Mouse (Mus musculus) cerebellum, adult 2 months (tissue): ENCODE results near the gene Cdk19. TPM values are rescaled to one million over a fixed set of nuclear protein-coding genes. Genes with fewer than 3 reads are reported as not detected.

Experiments
- DNase-seq, 2 experiments: peaks; one replicate each; pipeline ENCODE4 v3.0.0; 2021
- H3K27ac ChIP-seq: fragments of 200-500 bp; 2 replicates; pipeline ENCODE4 v1.5.1; 2012; ENCODE audit warnings: low read length, control low read depth, inconsistent platforms; ENCODE audit not compliant: insufficient read depth
- H3K27me3 ChIP-seq: fragments of 200-500 bp; 2 replicates; pipeline ENCODE4 v1.6.1; 2012; ENCODE audit warnings: inconsistent platforms, mild to moderate bottlenecking, low read length, moderate library complexity; ENCODE audit not compliant: control insufficient read depth, insufficient read depth
- H3K4me1 ChIP-seq: fragments of 200-500 bp; 2 replicates; pipeline ENCODE4 v1.6.1; 2011; ENCODE audit warnings: low read length; ENCODE audit not compliant: control insufficient read depth, insufficient read depth
- H3K4me3 ChIP-seq: fragments of 200-500 bp; replicated peaks from 2 replicates; pipeline ENCODE3; 2011; ENCODE audit warnings: mild to moderate bottlenecking, low read depth, low read length, control low read depth; ENCODE audit not compliant: insufficient read depth
- CTCF ChIP-seq: fragments of 200-500 bp; IDR thresholded peaks from 2 replicates; pipeline ENCODE4 v1.5.1; 2011; ENCODE audit warnings: low read depth, mild to moderate bottlenecking, control low read depth, low read length, moderate library complexity, borderline replicate concordance; ENCODE audit not compliant: insufficient read depth
- POLR2A ChIP-seq: fragments of 200-500 bp; IDR thresholded peaks from 2 replicates; pipeline ENCODE4 v1.6.1; 2011; ENCODE audit warnings: low read length, control low read depth, borderline replicate concordance; ENCODE audit not compliant: insufficient read depth
- WGBS: fragments of 180-500 bp; shearing (Covaris S2); methylation state at CpG from one replicate; pipeline ENCODE4 v1.1.7; 2018; 5-methylcytosine and 5-hydroxymethylcytosine counted together
- polyA plus RNA-seq: library from polyadenylated mRNA; depleted of rRNA; stranded (reverse); fragments of >200 nt; gene quantifications from 2 replicates; pipeline ENCODE4 v1.2.3, GENCODE M21; 2012

The Cdk19 gene
- polyA plus RNA-seq, 1 experiment, result 44.7 TPM

DNA sequence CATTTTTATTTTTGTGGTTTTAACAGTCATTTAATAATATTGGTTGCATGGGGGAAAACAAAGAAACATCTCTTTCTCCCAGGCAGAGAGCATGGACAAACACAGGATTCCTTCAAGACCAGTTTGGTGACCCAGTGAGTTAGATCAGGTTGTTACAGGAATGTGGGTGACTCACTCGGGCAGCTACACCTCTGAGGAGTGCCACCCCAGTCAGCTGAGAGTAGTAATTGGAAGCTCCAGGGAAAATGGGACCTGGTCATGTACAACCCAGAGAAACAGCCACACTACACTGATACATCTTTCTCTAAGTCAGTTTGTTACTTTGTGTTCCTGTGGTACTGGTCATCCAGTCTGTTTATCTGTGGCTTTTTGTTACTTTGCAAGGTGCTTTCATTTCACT, 40.3 kb downstream of the Cdk19 start:
- H3K27me3 ChIP-seq, result no peaks in the 10 kb centered on the region
- H3K4me3 ChIP-seq, result no peak overlapping the region
- peaks cover 4% of the 10 kb centered on the region; the same call in 1 of the 2 replicates for H3K4me1 ChIP-seq
- 61% methylated on average over 1 of the region's 1 CpGs for WGBS
- DNase-seq, result no peak
- no peak for TF ChIP-seq POLR2A
- no peak for TF ChIP-seq CTCF
- no peak overlapping the region for H3K27ac ChIP-seq

DNA sequence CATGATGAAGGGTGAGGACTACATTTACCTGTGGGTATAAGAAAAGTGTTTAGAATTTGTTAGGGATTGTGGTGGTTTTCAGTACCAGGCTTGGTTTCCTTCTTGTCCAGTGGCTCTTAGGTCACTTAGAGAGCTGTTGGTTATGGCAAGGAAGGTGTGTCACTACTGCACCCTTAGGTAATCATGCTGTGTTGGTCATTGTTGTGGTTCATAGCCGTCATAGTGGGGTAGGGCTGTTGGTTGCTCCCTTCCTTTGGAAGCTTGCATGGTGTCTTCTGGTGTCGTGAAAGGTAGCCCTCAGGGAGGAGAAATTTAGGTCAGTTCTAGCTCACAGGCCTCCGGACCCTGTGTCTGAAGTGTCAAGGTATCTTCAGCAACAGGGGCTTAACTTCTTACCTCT, 46.0 kb downstream of the Cdk19 start:
- TF ChIP-seq CTCF (no peak), POLR2A (no peak)
- no peak for DNase-seq
- Histone ChIP-seq H3K27me3 (no peaks in the 10 kb centered on the region), H3K27ac (no peak overlapping the region), H3K4me1 (no peaks in the 10 kb centered on the region), H3K4me3 (no peak overlapping the region)
- 89% methylated on average over 3 of the region's 3 CpGs for WGBS

DNA sequence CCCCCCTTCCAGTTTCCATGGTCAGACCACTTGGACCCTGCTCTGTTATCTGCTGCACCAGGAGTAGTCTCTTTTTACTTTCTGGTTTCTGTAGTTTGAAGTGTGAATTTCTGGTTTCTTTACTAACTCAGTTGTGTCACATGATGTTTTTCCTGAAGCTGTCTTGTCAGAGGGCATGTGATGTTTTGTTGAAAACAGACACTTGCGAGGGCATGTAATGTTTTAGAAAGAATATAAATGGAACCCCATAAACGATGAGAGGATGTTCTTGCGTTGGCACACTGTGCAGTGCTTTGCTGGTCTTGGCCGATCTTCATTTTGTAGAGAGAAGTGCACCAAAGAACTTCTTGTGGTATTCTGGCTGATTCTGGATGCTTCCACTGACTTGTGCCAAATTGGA, 46.8 kb downstream of the Cdk19 start:
- DNase-seq, result no peak
- WGBS, result 80% methylated on average over 4 of the region's 4 CpGs
- Histone ChIP-seq H3K4me3 (no peak overlapping the region), H3K27me3 (no peaks in the 10 kb centered on the region), H3K27ac (no peak overlapping the region), H3K4me1 (no peaks in the 10 kb centered on the region)
- TF ChIP-seq CTCF (no peak), POLR2A (no peak)

DNA sequence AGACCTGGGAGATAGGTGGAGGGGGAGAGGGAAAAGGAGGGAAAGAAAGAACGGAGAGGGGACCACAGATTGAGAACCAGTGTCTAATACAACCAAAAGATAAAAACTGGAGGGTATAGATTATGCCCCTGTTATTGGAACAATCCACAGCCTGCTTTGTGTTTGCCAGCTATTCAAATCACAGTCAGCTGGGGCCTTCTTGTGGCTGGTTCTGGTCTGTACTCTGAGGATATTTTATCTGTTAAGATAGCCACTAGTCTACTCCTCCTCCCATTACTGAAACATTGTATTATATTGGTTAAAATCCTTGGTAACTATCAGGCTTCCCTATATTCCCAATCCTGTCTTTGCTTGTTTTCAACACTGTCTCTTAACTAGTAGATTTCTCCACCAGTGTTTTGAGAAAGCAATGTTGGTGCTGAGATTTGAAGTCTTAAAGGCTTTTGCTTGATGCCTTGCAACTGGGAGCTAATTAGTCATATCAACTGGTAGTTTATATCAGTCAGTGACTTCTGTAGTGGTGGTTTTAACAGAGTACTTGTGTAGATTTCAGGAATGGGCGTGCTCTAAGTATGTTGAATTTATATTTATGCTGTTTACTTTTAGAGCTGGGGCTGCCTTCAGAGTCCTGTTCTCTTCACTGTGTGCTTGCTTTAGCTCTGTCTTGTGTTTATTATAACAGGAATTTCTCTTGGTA, 54.2 kb downstream of the Cdk19 start:
- no peaks in the 10 kb centered on the region for H3K27me3 ChIP-seq
- 87% methylated on average over 2 of the region's 2 CpGs for WGBS
- no peak overlapping the region for H3K27ac ChIP-seq
- H3K4me1 ChIP-seq, result no peaks in the 10 kb centered on the region
- TF ChIP-seq CTCF (peak; percentile 20; the same call in 1 of the 2 replicates), POLR2A (no peak)
- H3K4me3 ChIP-seq, result no peak overlapping the region
- no peak for DNase-seq

DNA sequence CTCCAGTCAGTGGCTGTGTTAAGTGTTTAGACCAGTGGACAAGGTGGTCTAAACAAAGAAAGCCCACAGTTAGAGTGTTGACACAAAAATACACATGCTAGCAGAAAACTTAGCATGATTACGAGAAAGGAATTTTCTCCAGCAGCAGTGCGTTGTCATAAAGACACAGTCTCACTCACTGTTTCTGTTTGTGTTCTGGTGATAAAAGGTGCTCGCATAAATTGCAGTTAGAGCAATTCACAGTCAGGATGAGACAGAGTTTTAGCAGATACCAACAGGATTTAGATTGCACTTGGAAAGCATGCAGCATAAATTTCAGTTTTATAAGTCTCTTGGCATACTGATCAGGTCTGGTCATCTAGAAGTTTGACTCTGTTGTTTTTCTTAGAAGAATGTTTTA, 59.5 kb downstream of the Cdk19 start:
- Histone ChIP-seq H3K27ac (no peak overlapping the region), H3K4me1 (no peaks in the 10 kb centered on the region), H3K4me3 (no peak overlapping the region), H3K27me3 (no peaks in the 10 kb centered on the region)
- TF ChIP-seq POLR2A (no peak), CTCF (no peak)
- DNase-seq, result no peak
- WGBS, result 93% methylated on average over 3 of the region's 3 CpGs

DNA sequence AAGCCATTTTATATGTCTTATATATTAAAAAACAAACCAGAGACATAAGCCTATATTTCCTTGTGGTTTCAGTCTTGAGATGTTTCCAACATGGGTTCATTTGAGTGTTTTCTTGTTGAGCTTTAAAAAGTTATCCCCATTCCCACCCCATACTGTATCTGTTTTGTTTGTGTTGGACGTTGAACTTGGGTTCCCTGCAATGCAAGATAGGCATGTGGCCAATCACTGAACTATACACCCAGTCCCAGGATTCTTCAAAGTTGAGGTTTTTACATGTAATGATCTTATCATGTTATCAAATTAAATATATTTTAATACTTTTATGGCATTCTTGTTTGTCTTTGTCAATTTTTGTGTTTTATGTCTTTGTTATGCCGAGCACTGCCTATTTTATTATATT, 60.0 kb downstream of the Cdk19 start:
- no peak overlapping the region for H3K27ac ChIP-seq
- no peak overlapping the region for H3K4me3 ChIP-seq
- WGBS, result 60% methylated on average over 2 of the region's 2 CpGs
- TF ChIP-seq CTCF (no peak), POLR2A (no peak)
- H3K27me3 ChIP-seq, result no peaks in the 10 kb centered on the region
- no peaks in the 10 kb centered on the region for H3K4me1 ChIP-seq
- DNase-seq, result no peak

DNA sequence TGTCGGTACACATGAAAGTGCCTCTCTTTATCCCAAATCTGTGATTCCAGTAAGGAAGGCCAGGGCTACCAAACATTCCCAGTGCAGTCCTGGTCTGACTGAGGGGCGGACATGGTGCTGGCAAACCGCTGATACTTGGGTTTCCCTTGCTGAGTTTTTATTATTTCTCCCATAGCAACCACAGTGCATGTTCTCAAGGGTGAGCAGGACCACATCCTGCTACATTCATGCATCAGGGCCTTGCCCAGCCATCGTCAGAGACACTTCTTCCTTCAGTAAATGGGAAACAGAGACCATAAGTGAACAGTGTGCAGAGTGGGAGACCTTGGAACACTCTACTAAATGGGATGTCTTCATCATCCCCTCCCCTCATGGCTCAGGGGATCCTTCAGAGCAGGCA, 60.9 kb downstream of the Cdk19 start:
- Histone ChIP-seq H3K4me1 (no peaks in the 10 kb centered on the region), H3K4me3 (no peak overlapping the region), H3K27ac (no peak overlapping the region), H3K27me3 (no peaks in the 10 kb centered on the region)
- no peak for DNase-seq
- 68% methylated on average over 4 of the region's 4 CpGs for WGBS
- TF ChIP-seq POLR2A, result no peak
- TF ChIP-seq CTCF, result no peak

DNA sequence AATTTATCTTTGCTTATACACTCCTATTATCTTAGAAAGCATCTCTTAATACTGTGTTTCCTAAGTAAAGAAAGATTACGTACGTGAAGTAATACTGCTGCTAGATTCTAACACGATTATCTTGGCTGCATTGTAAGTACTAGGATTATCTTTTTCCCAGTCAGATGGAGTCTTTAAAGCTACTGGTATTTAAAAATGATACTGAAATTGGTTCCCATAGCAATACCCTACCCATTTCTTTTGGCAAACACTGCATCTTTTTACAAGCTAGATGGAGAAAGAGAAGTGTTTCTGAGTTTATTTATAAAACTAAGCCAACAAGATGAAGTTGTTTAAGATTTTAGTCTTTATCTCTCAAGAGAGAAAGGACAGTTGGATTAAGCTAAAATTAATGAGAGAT, 67.3 kb downstream of the Cdk19 start:
- H3K27me3 ChIP-seq, result no peaks in the 10 kb centered on the region

DNA sequence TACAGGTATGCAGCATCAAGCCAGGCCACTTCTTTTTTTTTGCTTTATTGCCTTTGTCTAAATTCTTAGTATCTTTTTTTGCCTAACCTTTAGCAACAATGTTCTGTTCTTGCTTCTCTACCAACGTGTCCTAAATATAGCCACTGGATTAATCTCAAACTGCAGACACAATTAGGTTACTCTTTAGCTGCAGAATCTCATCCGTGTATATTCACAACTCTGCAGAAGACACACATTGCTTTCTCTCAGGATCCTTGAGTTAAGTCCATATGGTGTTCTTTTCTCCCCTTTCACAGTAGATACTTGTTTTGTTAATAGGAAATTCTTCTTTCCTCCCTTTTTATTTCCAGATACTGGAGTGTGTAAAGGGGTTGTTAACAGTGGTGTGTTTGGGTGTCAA, 70.0 kb downstream of the Cdk19 start:
- H3K27ac ChIP-seq, result no peak overlapping the region
- no peak for DNase-seq

More for the DNA sequence above, 67.3 kb downstream of the Cdk19 start:
- WGBS, result 94% methylated on average over 3 of the region's 3 CpGs
- H3K4me3 ChIP-seq, result no peak overlapping the region
- no peaks in the 10 kb centered on the region; the same call in 1 of the 2 replicates for H3K4me1 ChIP-seq
- no peak for TF ChIP-seq POLR2A
- TF ChIP-seq CTCF, result no peak
- H3K27ac ChIP-seq, result no peak overlapping the region
- no peak for DNase-seq

More for the DNA sequence above, 70.0 kb downstream of the Cdk19 start:
- Histone ChIP-seq H3K4me1 (no peaks in the 10 kb centered on the region; the same call in 1 of the 2 replicates), H3K27me3 (no peaks in the 10 kb centered on the region), H3K4me3 (no peak overlapping the region)
- TF ChIP-seq CTCF (no peak), POLR2A (no peak)
- 7% methylated on average over 2 of the region's 2 CpGs for WGBS
